Mouse (Mus musculus): Measurements from ENCODE around the gene Fam185a. TPM values are rescaled to one million over a fixed set of nuclear protein-coding genes. Genes with fewer than 3 reads are reported as not detected.

Gene Fam185a
- polyA plus RNA-seq, 1 experiment from 2014 or later: 1.7 TPM

GRCm38 (mm10) chr5:21502936-21503610 is 78.3 kb downstream of the Fam185a start:
- ATAC-seq: no peak

GRCm38 (mm10) chr5:21505159-21505558 is 80.4 kb downstream of the Fam185a start:
- ATAC-seq (no peak), DNase-seq (ENCODE audit: low spot score) (no peak)
- no peaks in the 10 kb centered on the region for H3K36me3 ChIP-seq (ENCODE audit: insufficient read depth, low read length)
- no peaks in the 10 kb centered on the region for H3K9me3 ChIP-seq (ENCODE audit: low read length)
- H3K4me1 ChIP-seq (ENCODE audit: insufficient read depth, low read depth, low read length): no peaks in the 10 kb centered on the region
- H3K27ac ChIP-seq (ENCODE audit: low read length): no peak overlapping the region
- no peaks in the 10 kb centered on the region for H3K27me3 ChIP-seq (replicated peaks; ENCODE audit: insufficient read depth, low read length)
- H3K4me2 ChIP-seq (replicated peaks; ENCODE audit: low read depth, low read length): no peak overlapping the region
- H3K4me3 ChIP-seq (ENCODE audit: low read depth, low read length): no peak overlapping the region
- 72% methylated on average over 8 of the region's 8 CpGs for WGBS
- TF ChIP-seq EP300 (IDR thresholded peaks at IDR 0.05): no peak
- no peak for TF ChIP-seq CTCF (IDR thresholded peaks at IDR 0.05)
- no peak overlapping the region for H3K9ac ChIP-seq (replicated peaks; ENCODE audit: low read depth)

More at GRCm38 (mm10) chr5:21502936-21503610, 78.3 kb downstream of the Fam185a start:
- Histone ChIP-seq H3K9ac (replicated peaks; ENCODE audit: low read depth) (no peak overlapping the region), H3K27ac (ENCODE audit: low read length) (no peak overlapping the region), H3K36me3 (ENCODE audit: insufficient read depth, low read length) (no peaks in the 10 kb centered on the region), H3K9me3 (ENCODE audit: low read length) (no peaks in the 10 kb centered on the region), H3K4me1 (ENCODE audit: insufficient read depth, low read depth, low read length) (no peaks in the 10 kb centered on the region), H3K4me3 (ENCODE audit: low read depth, low read length) (no peak overlapping the region), H3K27me3 (replicated peaks; ENCODE audit: insufficient read depth, low read length) (no peaks in the 10 kb centered on the region), H3K4me2 (replicated peaks; ENCODE audit: low read depth, low read length) (no peak overlapping the region)
- DNase-seq (ENCODE audit: low spot score): no peak
- no peak for TF ChIP-seq EP300 (IDR thresholded peaks at IDR 0.05)
- no peak for TF ChIP-seq CTCF (IDR thresholded peaks at IDR 0.05)
- WGBS: 80% methylated on average over 13 of the region's 13 CpGs

- Histone ChIP-seq H3K4me2 (replicated peaks; ENCODE audit: low read depth, low read length) (no peak overlapping the region), H3K4me3 (ENCODE audit: low read depth, low read length) (no peak overlapping the region), H3K4me1 (ENCODE audit: insufficient read depth, low read depth, low read length) (no peaks in the 10 kb centered on the region), H3K27ac (ENCODE audit: low read length) (no peak overlapping the region), H3K9me3 (ENCODE audit: low read length) (no peaks in the 10 kb centered on the region), H3K27me3 (replicated peaks; ENCODE audit: insufficient read depth, low read length) (no peaks in the 10 kb centered on the region), H3K36me3 (ENCODE audit: insufficient read depth, low read length) (no peaks in the 10 kb centered on the region), H3K9ac (replicated peaks; ENCODE audit: low read depth) (no peak overlapping the region)
- ATAC-seq (no peak), DNase-seq (ENCODE audit: low spot score) (no peak)
- TF ChIP-seq CTCF (IDR thresholded peaks at IDR 0.05) (no peak), EP300 (IDR thresholded peaks at IDR 0.05) (no peak)
- WGBS: 72% methylated on average over 1 of the region's 1 CpGs
Observed at GRCm38 (mm10) chr5:21506887-21507286, 82.1 kb downstream of the Fam185a start.

GRCm38 (mm10) chr5:21509801-21510200 is 85.0 kb downstream of the Fam185a start:
- Histone ChIP-seq H3K27me3 (replicated peaks; ENCODE audit: insufficient read depth, low read length) (no peaks in the 10 kb centered on the region), H3K36me3 (ENCODE audit: insufficient read depth, low read length) (no peaks in the 10 kb centered on the region), H3K4me2 (replicated peaks; ENCODE audit: low read depth, low read length) (no peak overlapping the region), H3K9me3 (ENCODE audit: low read length) (no peaks in the 10 kb centered on the region), H3K27ac (ENCODE audit: low read length) (no peak overlapping the region), H3K4me3 (ENCODE audit: low read depth, low read length) (no peak overlapping the region), H3K4me1 (ENCODE audit: insufficient read depth, low read depth, low read length) (no peaks in the 10 kb centered on the region), H3K9ac (replicated peaks; ENCODE audit: low read depth) (no peak overlapping the region)
- 57% methylated on average over 4 of the region's 4 CpGs for WGBS
- TF ChIP-seq EP300 (IDR thresholded peaks at IDR 0.05) (no peak), CTCF (IDR thresholded peaks at IDR 0.05) (no peak)
- DNase-seq (ENCODE audit: low spot score) (no peak), ATAC-seq (no peak)

- WGBS: 42% methylated on average over 10 of the region's 10 CpGs
- no peak overlapping the region for H3K4me3 ChIP-seq (ENCODE audit: low read depth, low read length)
- ATAC-seq: no peak
- TF ChIP-seq CTCF (IDR thresholded peaks at IDR 0.05) (no peak), EP300 (IDR thresholded peaks at IDR 0.05) (no peak)
- no peak overlapping the region for H3K27ac ChIP-seq (ENCODE audit: low read length)
- H3K27me3 ChIP-seq (replicated peaks; ENCODE audit: insufficient read depth, low read length): no peaks in the 10 kb centered on the region
- no peak for DNase-seq (ENCODE audit: low spot score)
- no peaks in the 10 kb centered on the region for H3K36me3 ChIP-seq (ENCODE audit: insufficient read depth, low read length)
- no peak overlapping the region for H3K9ac ChIP-seq (replicated peaks; ENCODE audit: low read depth)
- no peaks in the 10 kb centered on the region for H3K9me3 ChIP-seq (ENCODE audit: low read length)
- no peak overlapping the region for H3K4me2 ChIP-seq (replicated peaks; ENCODE audit: low read depth, low read length)
- H3K4me1 ChIP-seq (ENCODE audit: insufficient read depth, low read depth, low read length): no peaks in the 10 kb centered on the region
Observed at GRCm38 (mm10) chr5:21513363-21513762, 88.6 kb downstream of the Fam185a start.

GRCm38 (mm10) chr5:21517562-21517961 is 92.8 kb downstream of the Fam185a start:
- 93% methylated on average over 2 of the region's 2 CpGs for WGBS
- Histone ChIP-seq H3K4me1 (ENCODE audit: insufficient read depth, low read depth, low read length) (no peaks in the 10 kb centered on the region), H3K9ac (replicated peaks; ENCODE audit: low read depth) (no peak overlapping the region), H3K27ac (ENCODE audit: low read length) (no peak overlapping the region), H3K27me3 (replicated peaks; ENCODE audit: insufficient read depth, low read length) (no peaks in the 10 kb centered on the region), H3K36me3 (ENCODE audit: insufficient read depth, low read length) (no peaks in the 10 kb centered on the region), H3K9me3 (ENCODE audit: low read length) (no peaks in the 10 kb centered on the region), H3K4me2 (replicated peaks; ENCODE audit: low read depth, low read length) (no peak overlapping the region), H3K4me3 (ENCODE audit: low read depth, low read length) (no peak overlapping the region)
- TF ChIP-seq EP300 (IDR thresholded peaks at IDR 0.05): no peak
- no peak for TF ChIP-seq CTCF (IDR thresholded peaks at IDR 0.05)
- ATAC-seq (no peak; the same call in 1 of the 2 replicates), DNase-seq (ENCODE audit: low spot score) (no peak)

Measured in lung, postnatal 0 days (tissue).